Mouse (Mus musculus) C2C12 (cell line): ENCODE data around the gene Zcchc10. TPM values are rescaled to one million over a fixed set of nuclear protein-coding genes. Genes with fewer than 3 reads are reported as not detected.
"Not testable (repeated sequence)": the region's sequence is repeated elsewhere in the genome, so short reads cannot be mapped to it uniquely, and the experiment has no call there.

ENCODE experiments used
- H3K27me3 ChIP-seq: one replicate; pipeline ENCODE4 v1.6.1; 2011; ENCODE audit not compliant: control insufficient read depth, insufficient read depth, insufficient read length
- H3K36me3 ChIP-seq: one replicate; pipeline ENCODE4 v1.6.1; 2011; ENCODE audit not compliant: control insufficient read depth, insufficient read depth
- H3K4me3 ChIP-seq: one replicate; pipeline ENCODE4 v1.5.1; 2011; ENCODE audit warnings: mild to moderate bottlenecking, control low read depth; ENCODE audit not compliant: poor library complexity, insufficient read depth, severe bottlenecking
- H3K79me2 ChIP-seq: one replicate; pipeline ENCODE4 v1.6.1; 2011; ENCODE audit not compliant: control insufficient read depth, insufficient read depth
- H3K79me3 ChIP-seq: one replicate; pipeline ENCODE4 v1.6.1; 2011; ENCODE audit warnings: low read depth, control low read depth
- H3ac ChIP-seq: one replicate; pipeline ENCODE3; 2011; ENCODE audit warnings: low read depth; ENCODE audit not compliant: control insufficient read depth, insufficient read length
- CEBPB ChIP-seq: IDR thresholded peaks from one replicate; pipeline ENCODE4 v1.6.1; 2011; ENCODE audit warnings: low read depth, mild to moderate bottlenecking, control low read depth, moderate library complexity
- CTCF ChIP-seq: IDR thresholded peaks from one replicate; pipeline ENCODE4 v1.5.1; 2011; ENCODE audit not compliant: control insufficient read depth, insufficient read depth, insufficient read length
- FOSL1 ChIP-seq: IDR thresholded peaks from one replicate; pipeline ENCODE4 v1.8.0; 2011; ENCODE audit warnings: mild to moderate bottlenecking, low read length; ENCODE audit not compliant: poor library complexity, insufficient read depth, severe bottlenecking
- MAX ChIP-seq: IDR thresholded peaks from one replicate; pipeline ENCODE4 v1.6.1; 2011; ENCODE audit warnings: mild to moderate bottlenecking, control low read depth
- MYOD1 ChIP-seq: IDR thresholded peaks from one replicate; pipeline ENCODE4 v1.6.1; 2011; ENCODE audit warnings: low read depth; ENCODE audit not compliant: control insufficient read depth, insufficient read length
- MYOG ChIP-seq: IDR thresholded peaks from one replicate; pipeline ENCODE4 v1.6.1; 2011; ENCODE audit not compliant: control insufficient read depth, insufficient read length; ENCODE audit errors: extremely low read depth
- USF1 ChIP-seq: IDR thresholded peaks from one replicate; pipeline ENCODE4 v1.6.1; 2011; ENCODE audit warnings: low read depth, mild to moderate bottlenecking, control low read depth, moderate library complexity
- polyA plus RNA-seq: library from polyadenylated mRNA; unstranded; fragments of >200 nt; fragmentation: generic; extraction: Trizol; gene quantifications from one replicate; pipeline ENCODE4 v1.2.1, GENCODE M21; 2012; ENCODE audit warnings: missing spikeins

Zcchc10 gene
- polyA plus RNA-seq, 1 experiment = 8.2 TPM

GRCm38 (mm10) chr11:53337684-53338083 is 13.2 kb downstream of the Zcchc10 start:
- Histone ChIP-seq H3ac (no peak overlapping the region), H3K36me3 (peaks cover 13% of the 10 kb centered on the region), H3K79me3 (no peaks in the 10 kb centered on the region), H3K4me3 (no peak overlapping the region), H3K79me2 (no peaks in the 10 kb centered on the region), H3K27me3 (no peaks in the 10 kb centered on the region)
- TF ChIP-seq CTCF = no peak
- no peak for TF ChIP-seq CEBPB
- TF ChIP-seq MYOD1 = no peak
- TF ChIP-seq FOSL1 = no peak
- no peak for TF ChIP-seq USF1

GRCm38 (mm10) chr11:53341019-53341418 is 16.5 kb downstream of the Zcchc10 start:
- H3K36me3 ChIP-seq, H3K79me3 ChIP-seq, H3K27me3 ChIP-seq, H3ac ChIP-seq, H3K79me2 ChIP-seq, H3K4me3 ChIP-seq: not testable (repeated sequence)

GRCm38 (mm10) chr11:53342711-53343110 is 18.2 kb downstream of the Zcchc10 start:
- no peak overlapping the region for H3K4me3 ChIP-seq
- no peaks in the 10 kb centered on the region for H3K79me2 ChIP-seq
- H3K36me3 ChIP-seq = no peaks in the 10 kb centered on the region
- H3K27me3 ChIP-seq = no peaks in the 10 kb centered on the region
- TF ChIP-seq CTCF (no peak), CEBPB (no peak), MAX (no peak), MYOD1 (no peak), FOSL1 (no peak)
- H3K79me3 ChIP-seq = no peaks in the 10 kb centered on the region
- H3ac ChIP-seq = no peak overlapping the region

- no peaks in the 10 kb centered on the region for H3K27me3 ChIP-seq
- no peak for TF ChIP-seq USF1
- H3K79me3 ChIP-seq = no peaks in the 10 kb centered on the region
- H3K36me3 ChIP-seq = no peaks in the 10 kb centered on the region
- no peaks in the 10 kb centered on the region for H3K79me2 ChIP-seq
- H3K4me3 ChIP-seq = no peak overlapping the region
- no peak overlapping the region for H3ac ChIP-seq
Measured at GRCm38 (mm10) chr11:53345328-53345727, 20.8 kb downstream of the Zcchc10 start.

- no peaks in the 10 kb centered on the region for H3K27me3 ChIP-seq
- H3K36me3 ChIP-seq = no peaks in the 10 kb centered on the region
- H3K79me3 ChIP-seq = no peaks in the 10 kb centered on the region
- peaks cover under 1% of the 10 kb centered on the region for H3K79me2 ChIP-seq
- no peak for TF ChIP-seq FOSL1
- TF ChIP-seq MYOG = no peak
- no peak for TF ChIP-seq USF1
- no peak for TF ChIP-seq CEBPB
- no peak for TF ChIP-seq MYOD1
- no peak for TF ChIP-seq CTCF
- no peak for TF ChIP-seq MAX
- H3K4me3 ChIP-seq = no peak overlapping the region
- no peak overlapping the region for H3ac ChIP-seq
Measured at GRCm38 (mm10) chr11:53345738-53346137, 21.3 kb downstream of the Zcchc10 start.

- H3K79me3 ChIP-seq = peaks cover 42% of the 10 kb centered on the region
- H3K79me2 ChIP-seq = peaks cover 49% of the 10 kb centered on the region
- H3K4me3 ChIP-seq = peak within 1 kb of the TSS; percentile 96
- peak within 1 kb of the TSS; percentile 96 for H3ac ChIP-seq
- H3K27me3 ChIP-seq = no peaks in the 10 kb centered on the region
- TF ChIP-seq MAX (peak; percentile 27), CEBPB (no peak), USF1 (peak; percentile 87), FOSL1 (no peak), MYOD1 (no peak)
- peaks cover 16% of the 10 kb centered on the region for H3K36me3 ChIP-seq
Measured at GRCm38 (mm10) chr11:53350291-53351223, 26.1 kb downstream of the Zcchc10 start, which contains the start of gene Aff4. TSS of gene Aff4 (plus strand) at chr11:53350833.
